Mouse (Mus musculus) gastrocnemius, postnatal 36 days (tissue): Measurements from ENCODE around the gene Ctns. TPM values are rescaled to one million over a fixed set of nuclear protein-coding genes. Genes with fewer than 3 reads are reported as not detected.

Experiments
- DNase-seq, 2 experiments: peaks; one replicate each; pipeline ENCODE4 v3.0.0; 2022
- intact Hi-C: fragments of 180-260 bp; cut with DNase I; formaldehyde crosslinking; loops from one replicate; pipeline ENCODE4 v1.15.1; 2025
- total RNA-seq, 2 experiments: library from RNA; stranded (reverse); gene quantifications; 2 replicates each; pipeline ENCODE4 v1.2.3; 2021

Gene Ctns
- total RNA-seq, 2 experiments from 2014 or later: 5.3 to 5.5 TPM

GRCm38 (mm10) chr11:73198190-73198589 is 652 bp downstream of the Ctns start:
- intact Hi-C loops: no loop called here
- no peak for DNase-seq

- no peak for DNase-seq
Observed at GRCm38 (mm10) chr11:73194444-73194843, 4.4 kb downstream of the Ctns start.

GRCm38 (mm10) chr11:73193047-73193446 is 5.8 kb downstream of the Ctns start:
- DNase-seq: no peak
- intact Hi-C loops: no loop called here

More at GRCm38 (mm10) chr11:73194444-73194843, 4.4 kb downstream of the Ctns start:
- intact Hi-C loops: no loop called here

- DNase-seq: no peak
- intact Hi-C loops: no loop called here
Observed at GRCm38 (mm10) chr11:73187231-73187630, 11.6 kb downstream of the Ctns start.

- intact Hi-C loops: no loop called here
- DNase-seq: no peak
Observed at GRCm38 (mm10) chr11:73185872-73186615, 12.8 kb downstream of the Ctns start.

- intact Hi-C loops: no loop called here
- no peak for DNase-seq
Observed at GRCm38 (mm10) chr11:73177895-73178294, 20.9 kb downstream of the Ctns start.

- peak; percentile 70 to 74 for DNase-seq
- intact Hi-C loops: no loop called here
Observed at GRCm38 (mm10) chr11:73177509-73177875, 21.4 kb downstream of the Ctns start.

GRCm38 (mm10) chr11:73176608-73177508 is 22.0 kb downstream of the Ctns start, which contains the start of the genes Emc6 and Tax1bp3:
Gene Emc6 (minus strand): TSS chr11:73177037.
Gene Tax1bp3 (plus strand): TSS chr11:73177083.
- DNase-seq: peak; percentile 89 to 95
- intact Hi-C loops: no loop called here

GRCm38 (mm10) chr11:73176186-73176585 is 22.7 kb downstream of the Ctns start:
- DNase-seq: peak in 1 of 2 experiments; percentile 37
- intact Hi-C loops: no loop called here

GRCm38 (mm10) chr11:73175612-73176011 is 23.2 kb downstream of the Ctns start:
- intact Hi-C loops: no loop called here
- DNase-seq: no peak

GRCm38 (mm10) chr11:73172186-73172585 is 26.7 kb downstream of the Ctns start:
- intact Hi-C loops: no loop called here
- peak in 1 of 2 experiments; percentile 34 for DNase-seq

- intact Hi-C loops: loop anchor here (2.0 kb wide), 1 partner anchor 30 kb away; the partner anchor contains the start of gene Haspin
- DNase-seq: peak in 1 of 2 experiments; percentile 38
Observed at GRCm38 (mm10) chr11:73169231-73169630, 29.6 kb downstream of the Ctns start.

- intact Hi-C loops: loop anchor here (2.0 kb wide), 1 partner anchor 30 kb away; the partner anchor contains the start of gene Haspin
- DNase-seq: no peak
Observed at GRCm38 (mm10) chr11:73168576-73168975, 30.3 kb downstream of the Ctns start.

GRCm38 (mm10) chr11:73168071-73168470 is 30.8 kb downstream of the Ctns start:
- DNase-seq: no peak
- intact Hi-C loops: loop anchor here (2.0 kb wide), 1 partner anchor 29 kb away; the partner anchor contains the start of gene Haspin

GRCm38 (mm10) chr11:73162284-73162683 is 36.6 kb downstream of the Ctns start:
- no peak for DNase-seq
- intact Hi-C loops: no loop called here

GRCm38 (mm10) chr11:73161616-73162015 is 37.2 kb downstream of the Ctns start:
- intact Hi-C loops: loop anchor here (2.0 kb wide), 1 partner anchor 23 kb away; the partner anchor contains the start of gene Haspin

GRCm38 (mm10) chr11:73160811-73161200 is 38.0 kb downstream of the Ctns start:
- intact Hi-C loops: loop anchor here (2.0 kb wide), 1 partner anchor 22 kb away; the partner anchor contains the start of gene Haspin
- DNase-seq: peak; percentile 50 to 53

More at GRCm38 (mm10) chr11:73161616-73162015, 37.2 kb downstream of the Ctns start:
- DNase-seq: no peak

- peak; percentile 36 to 49 for DNase-seq
- intact Hi-C loops: loop anchor here (2.0 kb wide), 1 partner anchor 21 kb away; the partner anchor contains the start of gene Haspin
Observed at GRCm38 (mm10) chr11:73159957-73160810, 38.7 kb downstream of the Ctns start, which contains the start of gene P2rx5. Gene P2rx5 (plus strand): TSS chr11:73160421.

- no peak for DNase-seq
- intact Hi-C loops: no loop called here
Observed at GRCm38 (mm10) chr11:73155071-73155470, 43.8 kb downstream of the Ctns start.

GRCm38 (mm10) chr11:73148209-73148608 is 50.6 kb downstream of the Ctns start:
- DNase-seq: no peak
- intact Hi-C loops: no loop called here
